Mouse (Mus musculus) spleen, adult 10 weeks (tissue): ENCODE results near the gene Birc3. TPM values are rescaled to one million over a fixed set of nuclear protein-coding genes. Genes with fewer than 3 reads are reported as not detected.

Source experiments
- polyA plus RNA-seq: library from polyadenylated mRNA; stranded (reverse); fragments of 350-450 nt; fragmentation: Illumina TruSeq; extraction: RNeasy Lipid Tissue Mini Kit (QIAGEN cat#74804); gene quantifications from one replicate; pipeline ENCODE4 v1.2.3, GENCODE M21; 2015; ENCODE audit warnings: low replicate concordance; ENCODE audit not compliant: insufficient read depth

Birc3 gene
- polyA plus RNA-seq, result 358 TPM

GRCm38 (mm10) chr9:7872775-7873439, at the start of gene Birc3:
Gene Birc3 (minus strand): TSS chr9:7873186.

GRCm38 (mm10) chr9:7836905-7837805, 35.8 kb downstream of the Birc3 start, which contains the start of gene Birc2:
Gene Birc2 (minus strand): TSS chr9:7837064.

Other genes starting within 250 kb of the Birc3 start
- gene Mmp20, start 245.0 kb downstream of the Birc3 start, polyA plus RNA-seq, result not detected
- gene Mmp7, start 181.1 kb downstream of the Birc3 start, polyA plus RNA-seq, result 0.30 TPM
- gene Tmem123, start 109.1 kb downstream of the Birc3 start, polyA plus RNA-seq, result 487 TPM
- gene Birc2, start 36.1 kb downstream of the Birc3 start, polyA plus RNA-seq, result 135 TPM
- gene Yap1, start 131.4 kb upstream of the Birc3 start, polyA plus RNA-seq, result 16.3 TPM
- gene Cfap300, start 169.6 kb upstream of the Birc3 start, polyA plus RNA-seq, result 0.35 TPM